Mouse (Mus musculus): ENCODE measurements around the gene Ddah1.

DNA sequence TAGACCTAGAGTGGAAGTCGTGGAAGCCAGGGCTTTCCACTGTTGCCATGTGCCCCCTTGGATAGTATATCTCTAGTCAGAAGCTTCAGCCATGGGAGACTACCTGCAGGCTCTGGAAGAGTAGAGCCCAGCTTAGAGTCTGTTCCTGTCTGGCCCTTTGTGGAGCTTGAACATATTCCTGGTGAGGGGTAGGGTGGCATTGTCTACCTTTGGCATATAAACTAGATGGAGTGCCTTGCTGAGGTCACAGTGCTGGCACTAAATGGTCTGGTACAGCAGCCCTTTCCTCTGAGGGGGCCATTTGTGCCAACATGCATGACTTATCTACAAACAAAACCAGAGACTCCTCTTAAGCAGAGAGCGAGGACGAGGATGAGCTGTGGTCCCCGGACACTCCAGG is 95.2 kb downstream of the Ddah1 start:
- TF ChIP-seq CTCF (IDR thresholded peaks at IDR 0.05; ENCODE audit: low read depth) (no peak), EP300 (IDR thresholded peaks at IDR 0.05; ENCODE audit: low read depth) (no peak)
